Mouse (Mus musculus) adrenal gland, adult 18-20 months (tissue): ENCODE data around the gene Ripor3. TPM values are rescaled to one million over a fixed set of nuclear protein-coding genes. Genes with fewer than 3 reads are reported as not detected.
A peak's percentile ranks its signal among the peaks of the same experiment; 100 is the strongest.

ENCODE experiments used
- DNase-seq, 2 experiments: peaks; one replicate each; pipeline ENCODE4 v3.0.0; 2021 to 2022; ENCODE audit warnings: low spot score in 2 of 2
- total RNA-seq, 2 experiments: library from RNA; stranded (reverse); gene quantifications; 1 replicate in 1 of 2; 2 replicates in 1 of 2; pipeline ENCODE4 v1.2.3; 2021

Gene Ripor3
- total RNA-seq, 2 experiments from 2014 or later, result 1.8 TPM

GRCm38 (mm10) chr2:167989310-167989709 is 21.1 kb downstream of the Ripor3 start:
- DNase-seq, result no peak

- DNase-seq, result no peak
Observed at GRCm38 (mm10) chr2:167987640-167988039, 22.8 kb downstream of the Ripor3 start.

- DNase-seq, result no peak
Observed at GRCm38 (mm10) chr2:167986762-167987161, 23.7 kb downstream of the Ripor3 start.

GRCm38 (mm10) chr2:167984946-167985345 is 25.5 kb downstream of the Ripor3 start:
- no peak for DNase-seq

- DNase-seq, result no peak
Observed at GRCm38 (mm10) chr2:167984371-167984770, 26.0 kb downstream of the Ripor3 start.

- DNase-seq, result no peak
Observed at GRCm38 (mm10) chr2:167982646-167983045, 27.8 kb downstream of the Ripor3 start.

GRCm38 (mm10) chr2:167980391-167980790 is 30.0 kb downstream of the Ripor3 start:
- no peak for DNase-seq

GRCm38 (mm10) chr2:167978271-167978670 is 32.1 kb downstream of the Ripor3 start:
- DNase-seq, result no peak

- DNase-seq, result no peak
Observed at GRCm38 (mm10) chr2:167975746-167976145, 34.7 kb downstream of the Ripor3 start.

GRCm38 (mm10) chr2:167972809-167973208 is 37.6 kb downstream of the Ripor3 start:
- DNase-seq, result no peak

GRCm38 (mm10) chr2:167972146-167972545 is 38.3 kb downstream of the Ripor3 start:
- DNase-seq, result no peak

- no peak for DNase-seq
Observed at GRCm38 (mm10) chr2:167969851-167970541, 40.4 kb downstream of the Ripor3 start.

GRCm38 (mm10) chr2:167968504-167968903 is 41.9 kb downstream of the Ripor3 start:
- no peak for DNase-seq

GRCm38 (mm10) chr2:167965911-167966310 is 44.5 kb downstream of the Ripor3 start:
- DNase-seq, result no peak

- no peak for DNase-seq
Observed at GRCm38 (mm10) chr2:167964320-167964719, 46.1 kb downstream of the Ripor3 start.

- DNase-seq, result no peak
Observed at GRCm38 (mm10) chr2:167963778-167964300, 46.6 kb downstream of the Ripor3 start.

GRCm38 (mm10) chr2:167963176-167963575 is 47.2 kb downstream of the Ripor3 start:
- DNase-seq, result no peak

- no peak for DNase-seq
Observed at GRCm38 (mm10) chr2:167962347-167962746, 48.1 kb downstream of the Ripor3 start.

GRCm38 (mm10) chr2:167960584-167960983 is 49.8 kb downstream of the Ripor3 start:
- no peak for DNase-seq

- DNase-seq, result no peak
Observed at GRCm38 (mm10) chr2:167959996-167960395, 50.4 kb downstream of the Ripor3 start.

- peak in 1 of 2 experiments; percentile 17 for DNase-seq
Observed at GRCm38 (mm10) chr2:167959384-167959911, 51.0 kb downstream of the Ripor3 start.

GRCm38 (mm10) chr2:167958843-167959242 is 51.6 kb downstream of the Ripor3 start:
- DNase-seq, result peak; percentile 76 to 78
